Mouse (Mus musculus): Measurements from ENCODE around the gene Zfp639. TPM values are rescaled to one million over a fixed set of nuclear protein-coding genes. Genes with fewer than 3 reads are reported as not detected.

The Zfp639 gene
- polyA plus RNA-seq, 1 experiment from 2014 or later, result 15.0 TPM

- Histone ChIP-seq H3K9ac (ENCODE audit: low read depth, low read length) (no peak overlapping the region), H3K4me2 (ENCODE audit: low read depth, low read length) (no peak overlapping the region), H3K27me3 (ENCODE audit: control insufficient read depth, insufficient read depth, low read depth, low read length) (no peaks in the 10 kb centered on the region), H3K27ac (ENCODE audit: low read length) (no peak overlapping the region), H3K4me1 (ENCODE audit: control insufficient read depth, low read depth, low read length) (no peaks in the 10 kb centered on the region), H3K4me3 (ENCODE audit: low read depth, low read length) (no peak overlapping the region), H3K9me3 (replicated peaks; ENCODE audit: control insufficient read depth, low read length) (no peaks in the 10 kb centered on the region), H3K36me3 (ENCODE audit: control insufficient read depth, insufficient read depth) (peaks cover 16% of the 10 kb centered on the region)
- no peak for ATAC-seq (ENCODE audit: low read depth)
- whole genome bisulfite sequencing (ENCODE audit: insufficient replicate concordance), result 75% methylated on average over 6 of the region's 6 CpGs
Observed at GRCm38 (mm10) chr3:32563401-32563800, 53.3 kb downstream of the Zfp639 start.

Other genes with a start within 250 kb of the Zfp639 start
- 0.48 and 0.78 TPM in 2 replicates for gene Zmat3, start 144.2 kb upstream of the Zfp639 start, polyA plus RNA-seq (2015; fragmentation: Nextera tagmentation; extraction: Ambion mirVana)
- 1.8 and 2.9 TPM in 2 replicates for gene Pik3ca, start 112.6 kb upstream of the Zfp639 start, polyA plus RNA-seq (2015; fragmentation: Nextera tagmentation; extraction: Ambion mirVana)
- gene Kcnmb3, start 18.0 kb upstream of the Zfp639 start, polyA plus RNA-seq (2015; fragmentation: Nextera tagmentation; extraction: Ambion mirVana), result not detected in 2 replicates
- gene Mfn1, start 19.2 kb downstream of the Zfp639 start, polyA plus RNA-seq (2015; fragmentation: Nextera tagmentation; extraction: Ambion mirVana), result 16.3 and 17.0 TPM in 2 replicates
- gene Gnb4, start 106.3 kb downstream of the Zfp639 start, polyA plus RNA-seq (2015; fragmentation: Nextera tagmentation; extraction: Ambion mirVana), result 6.0 and 8.4 TPM in 2 replicates
- gene Actl6a, start 196.0 kb downstream of the Zfp639 start, polyA plus RNA-seq (2015; fragmentation: Nextera tagmentation; extraction: Ambion mirVana), result 68.0 and 71.3 TPM in 2 replicates
- gene Ndufb5, start 226.7 kb downstream of the Zfp639 start, polyA plus RNA-seq (2015; fragmentation: Nextera tagmentation; extraction: Ambion mirVana), result 124 and 128 TPM in 2 replicates
- gene Mrpl47, start 227.3 kb downstream of the Zfp639 start, polyA plus RNA-seq (2015; fragmentation: Nextera tagmentation; extraction: Ambion mirVana), result 12.7 and 13.6 TPM in 2 replicates

Measured in liver, embryonic 16.5 days (tissue).